Mouse (Mus musculus) hematopoietic stem cell, adult 5-6 weeks (primary cell): ENCODE measurements around the gene Kcnk5. TPM values are rescaled to one million over a fixed set of nuclear protein-coding genes. Genes with fewer than 3 reads are reported as not detected.
A peak's percentile ranks its signal among the peaks of the same experiment; 100 is the strongest.

Experiments used
- ATAC-seq, 2 experiments: fragments of 125-278 bp in 1 of 2; replicated peaks in 1 of 2; 2 replicates each; pipeline ENCODE4 v1.8.0; 2016 to 2017; ENCODE audit warnings: inconsistent platforms in 2 of 2, mild to moderate bottlenecking in 2 of 2, moderate number of reproducible peaks in 2 of 2, low read depth in 1 of 2, moderate TSS enrichment in 1 of 2; ENCODE audit not compliant: low FRiP score in 2 of 2, poor library complexity in 2 of 2, severe bottlenecking in 2 of 2, insufficient read depth in 1 of 2, low TSS enrichment in 1 of 2
- total RNA-seq: library from RNA; stranded (forward); fragments of 172-1452, 232-1000 nt; gene quantifications from 2 replicates; pipeline ENCODE4 v1.2.3, GENCODE M21; 2017

Kcnk5 gene
- total RNA-seq: 18.8 and 23.6 TPM in 2 replicates

DNA sequence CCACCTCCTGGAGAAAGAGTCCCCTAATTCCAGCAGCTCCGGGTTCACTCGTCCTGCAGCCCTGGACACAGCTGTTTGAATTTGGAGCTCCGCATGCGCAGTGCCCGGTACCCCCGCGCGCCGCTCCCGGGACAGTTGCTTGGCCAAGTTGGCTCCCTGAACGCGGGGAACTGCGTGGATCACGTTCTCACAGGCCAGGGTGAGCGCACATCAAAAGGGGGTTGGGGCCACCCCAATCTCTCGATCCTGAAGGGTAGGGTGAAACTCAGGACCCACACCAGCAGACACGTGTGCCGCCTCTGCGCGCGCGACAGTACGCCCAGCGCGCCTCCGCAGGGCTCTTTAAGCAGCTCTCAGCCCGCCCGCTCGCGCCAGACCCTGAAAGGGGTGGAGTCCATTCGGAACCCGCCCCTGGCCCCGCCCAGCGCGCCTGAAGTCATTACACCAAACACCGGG is at the start of gene Kcnk5:
Gene Kcnk5 (minus strand): TSS at position 344 of the 456 bp plus-strand sequence.
- peak; percentile 83 to 87 for ATAC-seq

DNA sequence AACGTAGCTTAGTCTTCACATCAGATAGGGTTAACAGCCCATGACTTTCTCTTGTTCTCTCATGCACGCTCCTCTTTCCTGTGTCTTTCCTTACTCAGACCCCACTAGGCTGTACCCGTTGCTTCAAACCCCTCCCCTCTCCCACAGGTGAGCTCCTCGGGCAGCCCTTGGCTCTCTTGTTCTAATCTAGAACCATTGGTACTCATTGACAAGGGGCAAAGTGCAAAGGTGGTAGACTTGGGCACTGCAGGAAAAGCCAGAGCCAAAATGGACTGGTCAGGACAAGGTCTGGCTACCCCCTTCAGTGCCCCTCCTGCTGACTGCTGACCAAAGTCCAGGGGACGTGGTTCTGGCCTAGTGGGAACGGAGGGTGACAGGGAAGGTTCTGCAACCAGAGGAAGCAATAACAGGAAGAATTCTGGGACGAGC is 48.5 kb upstream of the Kcnk5 start:
- ATAC-seq: 0 out of 4 replicates have a peak, but pooled peaks of 1 of the 2 experiments have one; percentile 17

DNA sequence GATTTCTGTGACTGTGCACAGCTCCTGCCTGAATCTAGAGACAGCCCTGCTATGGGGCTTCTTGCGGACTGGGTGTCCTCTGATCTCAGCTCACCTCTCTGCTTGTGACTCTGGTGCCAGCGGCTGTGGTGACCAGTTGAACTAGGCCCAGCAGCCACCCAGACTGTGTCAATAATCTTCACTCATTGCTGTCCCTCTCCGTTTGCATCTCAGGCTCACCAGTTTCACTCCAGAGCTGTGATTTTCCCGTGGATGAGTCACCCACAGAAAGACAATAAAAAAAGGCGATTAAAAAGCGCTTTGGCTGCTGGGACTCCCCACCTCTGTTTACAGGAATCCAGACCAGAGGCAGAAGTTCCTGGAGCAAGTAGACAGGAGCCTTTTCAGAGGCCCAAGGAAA is 47.8 kb upstream of the Kcnk5 start:
- no peak for ATAC-seq

DNA sequence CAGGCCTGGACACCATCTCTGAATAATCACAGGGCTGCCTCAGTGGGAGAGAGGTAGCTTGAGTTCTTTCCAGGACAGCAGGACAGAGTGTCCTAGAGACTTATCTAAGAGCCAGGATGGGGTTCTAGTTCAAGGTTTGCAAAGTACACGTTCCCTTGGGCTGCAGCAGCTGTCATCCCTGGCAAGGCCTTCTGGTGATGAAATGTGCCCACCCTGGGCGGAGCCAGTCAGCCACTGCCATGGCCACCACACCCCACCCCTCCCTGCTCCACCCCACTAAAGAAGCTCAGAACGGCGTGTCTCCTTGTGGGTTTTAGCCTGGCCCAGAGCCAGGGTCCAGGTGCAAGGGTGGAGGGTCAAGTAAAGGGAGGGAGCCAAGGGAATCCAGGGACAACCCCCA is 46.7 kb upstream of the Kcnk5 start:
- ATAC-seq: no peak

DNA sequence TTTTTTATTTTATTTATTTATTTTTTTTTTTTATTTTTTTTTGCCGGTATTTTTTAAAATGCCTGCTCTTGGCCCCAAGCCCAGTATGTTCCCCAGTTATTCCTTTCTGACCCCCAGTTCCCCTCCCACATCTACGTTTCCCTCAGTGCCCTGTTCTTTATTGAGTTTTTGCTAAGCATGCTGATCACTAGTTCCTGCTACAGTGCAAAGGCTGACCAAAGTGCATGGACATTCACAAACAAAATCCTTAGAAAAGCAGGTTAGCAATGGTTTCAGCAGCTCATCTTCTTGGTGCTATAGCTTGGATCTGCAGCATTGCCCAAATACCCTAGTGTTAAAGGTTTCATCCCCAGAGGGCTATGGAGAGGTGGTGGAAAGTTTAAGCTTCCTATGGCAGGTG is 45.4 kb upstream of the Kcnk5 start:
- no peak for ATAC-seq

DNA sequence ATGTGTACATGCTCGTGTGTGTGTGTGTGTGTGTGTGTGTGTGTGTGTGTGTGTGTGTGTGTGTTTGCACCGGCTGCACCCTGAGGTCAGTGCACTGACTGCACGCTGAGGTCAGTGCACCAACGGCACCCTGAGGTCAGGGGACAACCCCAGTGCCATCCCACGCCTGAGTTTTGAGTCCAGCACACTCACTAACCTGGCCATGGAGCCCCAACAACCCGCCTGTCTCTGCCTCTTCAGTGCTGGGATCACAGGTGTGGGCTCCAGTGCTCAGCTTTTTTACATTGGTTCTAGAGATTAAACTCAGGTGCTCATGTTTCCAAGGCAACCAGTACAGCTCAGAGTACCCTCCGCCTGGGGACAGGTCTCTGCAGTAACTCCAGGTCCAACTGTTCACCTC is 44.9 kb upstream of the Kcnk5 start:
- no peak for ATAC-seq

DNA sequence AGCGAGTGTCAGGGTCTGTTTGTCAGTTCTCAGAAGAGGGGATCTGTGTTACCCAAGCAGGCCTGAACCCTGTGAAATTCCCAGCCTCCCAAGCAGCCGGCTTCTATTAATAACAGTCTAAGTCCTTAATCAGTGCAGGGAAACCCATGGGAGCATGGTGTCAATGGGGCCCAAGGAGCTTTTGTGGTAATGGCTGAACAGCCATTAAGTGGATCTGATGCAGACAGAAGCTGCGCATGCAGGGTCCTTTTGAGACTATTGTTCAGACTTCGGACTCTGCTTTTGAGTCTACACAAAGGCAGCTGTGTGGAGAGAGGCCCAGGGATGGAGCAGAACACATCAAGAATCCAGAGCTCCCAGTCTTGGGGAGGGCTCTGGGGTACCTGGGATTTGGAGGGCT is 43.9 kb upstream of the Kcnk5 start:
- no peak for ATAC-seq

DNA sequence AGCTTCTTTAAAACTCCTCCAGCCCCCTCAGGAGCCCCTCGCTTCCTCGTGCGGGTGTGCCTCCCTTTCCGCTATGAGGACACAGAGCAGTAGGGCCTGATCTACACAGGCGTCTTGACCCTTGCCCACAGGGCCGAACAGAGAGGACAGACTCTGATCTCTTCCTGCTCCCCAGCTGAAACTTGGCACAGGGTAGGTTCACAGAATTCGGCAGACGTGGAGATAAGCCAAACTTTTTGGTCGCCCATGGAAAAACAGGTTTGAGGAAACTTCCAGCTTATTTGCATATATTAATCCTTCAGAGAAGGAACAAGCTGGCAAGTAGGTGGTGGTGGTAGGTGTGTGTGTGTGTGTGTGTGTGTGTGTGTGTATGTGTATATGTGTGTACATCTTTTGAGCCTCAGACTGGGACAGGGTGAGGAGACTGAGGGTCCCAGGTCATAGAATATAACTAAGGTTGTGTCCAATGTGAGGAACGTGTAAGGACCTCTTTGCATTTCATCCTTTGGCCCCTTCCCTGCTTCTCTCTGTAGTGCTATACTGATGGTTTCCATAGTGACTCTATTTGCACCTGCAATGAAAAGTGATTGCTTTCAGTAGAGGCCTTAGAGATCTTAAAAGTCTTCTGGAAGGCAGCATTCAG is 43.1 kb upstream of the Kcnk5 start:
- no peak for ATAC-seq

DNA sequence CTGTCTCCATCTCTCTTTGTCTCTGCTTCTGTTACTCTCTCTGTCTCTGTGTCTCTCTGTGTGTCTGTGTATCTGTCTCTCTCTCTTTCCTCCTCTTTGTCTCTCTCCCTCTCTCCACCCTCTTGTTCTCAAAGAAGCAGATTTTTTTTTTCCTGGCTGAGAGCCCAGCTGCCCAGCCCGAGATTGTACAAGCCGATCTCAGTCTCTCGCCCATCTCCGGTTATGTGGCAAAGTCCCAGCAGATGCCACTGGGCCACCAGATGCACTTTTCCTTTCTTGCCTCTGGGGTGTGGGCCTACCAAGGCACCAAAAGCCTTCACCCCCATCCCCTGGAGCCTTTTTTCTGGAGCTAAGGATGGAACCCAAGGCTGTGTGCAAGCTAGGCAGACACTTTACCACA is 42.6 kb upstream of the Kcnk5 start:
- peak in 1 of 2 experiments; percentile 50; a peak in 1 of 4 replicates for ATAC-seq

DNA sequence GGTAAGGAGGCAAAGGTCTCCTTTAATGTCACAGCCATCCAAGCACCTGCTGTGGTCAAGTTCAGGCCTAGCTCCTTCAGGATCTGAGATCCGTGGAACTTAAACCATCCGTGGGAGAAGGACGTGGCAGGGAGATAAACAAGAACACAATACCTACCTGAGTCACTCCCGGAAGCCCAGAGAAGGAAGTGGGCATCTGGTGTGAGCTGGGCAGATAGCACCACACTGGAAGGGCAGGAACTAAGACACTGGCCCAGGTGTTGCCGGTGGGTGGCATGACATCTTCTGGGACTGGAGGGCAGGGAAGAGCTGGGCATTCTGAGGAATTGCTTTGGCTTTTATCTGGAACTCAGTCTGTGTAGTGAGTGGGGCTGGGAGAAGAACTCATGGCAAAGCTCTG is 41.6 kb upstream of the Kcnk5 start:
- ATAC-seq: peak; percentile 58 to 59; a peak in 3 of 4 replicates

DNA sequence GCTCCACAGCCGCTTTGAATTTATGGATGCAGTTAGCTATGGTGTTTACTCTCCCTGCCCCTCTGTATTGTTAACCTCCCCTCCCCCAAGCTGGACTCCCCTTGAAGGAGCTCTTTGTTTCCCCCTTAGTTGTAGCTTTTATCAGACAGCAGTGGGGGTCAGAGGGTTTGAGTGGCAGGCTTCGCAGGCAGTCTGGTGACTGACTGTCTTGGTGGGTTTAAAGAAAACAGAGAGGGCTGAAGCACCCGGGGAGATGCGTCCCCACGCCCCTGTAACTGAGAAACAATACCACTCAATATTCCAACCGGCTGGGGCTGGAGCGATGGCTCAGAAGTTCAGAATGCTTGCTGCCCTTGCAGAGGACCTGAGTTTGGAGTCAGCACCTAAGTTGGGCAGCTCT is 39.5 kb upstream of the Kcnk5 start:
- no peak for ATAC-seq

DNA sequence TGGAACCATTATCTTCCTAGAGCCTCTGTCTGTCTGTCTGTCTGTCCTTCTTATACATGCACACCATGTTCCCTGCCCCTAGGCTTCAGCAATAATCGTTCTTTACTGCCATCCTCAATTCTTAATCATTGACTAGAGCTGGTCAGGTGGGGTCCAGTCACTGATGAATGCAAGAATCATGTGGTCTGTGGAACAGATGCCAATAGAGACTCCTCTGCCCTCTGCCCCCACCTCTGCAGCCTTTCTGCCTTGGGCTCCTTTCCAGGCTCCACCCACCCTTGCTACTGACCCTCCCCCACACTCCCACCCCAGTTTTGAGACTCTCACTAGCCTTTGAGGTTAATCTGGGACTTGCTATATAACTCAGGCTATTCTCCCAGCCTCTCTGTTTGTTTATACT is 38.2 kb upstream of the Kcnk5 start:
- no peak for ATAC-seq

DNA sequence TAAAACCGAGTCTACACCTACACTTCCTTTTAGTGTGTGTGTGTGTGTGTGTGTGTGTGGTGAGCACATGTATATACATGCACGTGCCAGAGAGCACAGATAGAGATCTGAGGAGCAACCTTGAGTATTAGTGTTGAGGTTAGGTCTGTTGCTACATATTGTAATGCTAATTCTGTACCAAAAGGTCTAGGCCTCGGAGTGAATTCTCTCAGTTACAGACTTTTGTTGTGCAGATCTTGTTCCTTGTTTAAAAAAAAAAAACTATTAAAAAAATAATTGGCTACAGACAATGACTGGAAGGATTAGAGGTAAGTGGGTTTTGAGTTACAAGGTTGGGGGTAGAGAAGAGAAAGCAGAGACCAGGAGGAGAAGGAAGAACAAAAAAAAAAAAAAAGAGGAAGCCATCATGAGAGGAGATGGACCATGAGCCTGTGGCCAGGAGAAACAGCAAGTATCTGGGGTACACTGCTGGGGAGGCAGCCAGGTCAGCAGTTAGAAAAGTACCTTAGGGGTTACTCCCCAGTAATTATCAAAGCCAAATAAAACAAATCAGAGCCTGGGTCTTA is 35.8 kb upstream of the Kcnk5 start:
- ATAC-seq: no peak

DNA sequence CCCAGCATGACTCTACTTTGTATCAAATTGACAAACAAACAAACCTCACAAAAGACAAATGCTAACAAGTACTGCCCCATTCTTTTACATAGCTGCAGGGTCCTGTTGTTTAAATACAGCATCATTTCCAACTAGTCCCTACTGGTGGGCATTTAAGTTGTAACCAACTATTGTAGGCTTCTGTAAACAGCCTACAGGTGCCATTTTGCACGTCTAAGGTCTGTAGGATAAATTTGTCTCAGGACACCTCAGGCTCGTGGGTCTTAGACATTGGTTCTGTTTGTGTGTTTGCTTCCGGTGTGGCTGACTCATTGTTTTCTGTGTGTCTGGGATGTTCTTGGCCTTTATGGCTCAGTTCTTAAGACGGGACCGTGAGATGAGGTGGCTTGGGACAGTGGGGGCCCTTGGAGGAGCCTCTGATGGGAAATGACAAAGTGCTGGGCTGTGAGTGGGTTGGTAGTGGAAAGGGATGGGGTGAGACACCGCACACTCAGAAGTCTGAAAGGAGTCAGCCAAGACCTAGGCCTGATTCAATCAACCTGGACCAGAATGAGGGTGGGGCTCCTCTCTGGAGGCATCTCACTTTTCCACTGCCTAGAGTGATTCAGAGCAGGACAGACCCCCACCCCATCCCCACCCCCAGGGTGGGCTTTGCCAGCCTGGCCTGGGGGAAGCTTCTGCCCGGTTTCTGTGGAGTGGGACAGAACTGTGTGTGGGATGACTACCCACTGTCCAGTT is 35.1 kb upstream of the Kcnk5 start:
- no peak for ATAC-seq

DNA sequence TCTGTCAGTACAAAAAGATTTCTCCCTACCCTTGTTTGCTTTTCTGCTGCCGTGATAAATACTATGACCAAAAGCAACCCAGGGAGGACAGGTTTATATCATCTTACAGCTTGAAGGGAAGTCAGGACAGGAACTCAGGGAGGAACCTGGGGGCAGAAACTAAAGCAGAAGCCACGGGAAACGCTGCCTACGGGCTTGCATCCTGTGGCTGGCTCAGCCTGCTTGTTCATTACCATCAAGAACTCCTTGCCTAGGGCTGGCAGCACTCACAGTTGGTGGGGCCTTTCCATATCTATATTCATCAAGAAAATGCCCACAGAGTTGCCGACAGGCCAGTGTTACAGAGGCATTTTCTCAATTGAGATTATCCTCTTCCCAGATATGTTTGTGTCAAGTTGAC is 34.2 kb upstream of the Kcnk5 start:
- peak; percentile 84 to 89 for ATAC-seq

DNA sequence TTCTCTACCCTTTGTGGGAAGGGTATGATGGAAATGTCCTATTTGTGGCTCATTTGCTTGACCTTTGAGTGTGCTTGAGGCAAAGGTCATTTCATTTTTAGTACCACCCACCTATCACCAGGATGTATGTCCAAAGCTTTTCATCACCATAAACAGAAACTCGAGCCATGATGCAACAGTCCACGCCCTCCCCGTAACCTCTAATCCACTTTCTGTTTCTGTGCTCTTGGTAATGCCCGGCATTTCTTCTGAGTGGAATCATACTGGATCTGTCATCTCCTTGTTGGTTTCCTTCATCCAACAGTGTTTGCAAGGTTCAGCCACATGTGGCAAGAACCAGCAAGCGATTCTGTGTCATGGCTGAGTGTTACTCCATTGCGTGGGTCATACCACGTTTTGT is 32.5 kb upstream of the Kcnk5 start:
- ATAC-seq: no peak

DNA sequence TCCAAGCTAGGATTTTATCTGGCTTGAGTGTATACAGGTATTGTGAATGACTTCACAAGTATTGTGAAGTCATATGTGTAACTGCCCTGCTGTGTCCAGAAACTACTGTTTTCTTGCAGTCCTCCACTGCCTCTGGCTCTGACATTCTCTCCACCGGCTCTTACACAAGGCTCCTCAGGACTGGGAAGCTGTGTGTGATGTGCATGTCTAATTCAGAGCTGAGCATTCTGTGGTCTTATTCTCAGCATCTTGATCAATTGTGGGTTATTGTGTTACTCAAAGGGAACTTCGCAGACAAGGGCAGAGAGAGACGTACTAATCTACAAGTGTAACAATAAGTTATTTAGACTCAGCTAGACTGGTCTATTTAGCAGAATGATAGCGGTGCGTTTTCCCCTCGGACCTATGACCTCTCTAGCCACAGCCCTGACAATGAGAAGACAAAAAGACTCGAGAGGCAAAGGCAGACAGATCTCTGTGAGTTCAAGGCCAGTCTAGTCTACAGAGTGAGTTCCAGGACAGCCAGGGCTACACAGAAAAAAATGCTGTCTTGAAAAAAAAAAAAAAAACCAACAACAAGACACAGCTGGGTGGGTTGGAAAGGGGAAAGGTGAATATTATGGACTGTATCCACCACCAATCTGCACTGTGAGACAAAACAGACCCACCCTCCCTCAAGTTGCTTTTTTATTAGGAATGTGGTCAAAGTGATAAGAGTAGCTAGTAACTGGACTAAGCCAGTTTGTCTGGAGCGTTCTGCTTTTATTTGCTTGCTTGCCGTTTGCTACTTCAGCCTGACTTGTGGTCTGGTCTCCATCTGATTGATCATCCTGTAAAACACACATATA is 30.4 kb upstream of the Kcnk5 start:
- ATAC-seq: no peak

DNA sequence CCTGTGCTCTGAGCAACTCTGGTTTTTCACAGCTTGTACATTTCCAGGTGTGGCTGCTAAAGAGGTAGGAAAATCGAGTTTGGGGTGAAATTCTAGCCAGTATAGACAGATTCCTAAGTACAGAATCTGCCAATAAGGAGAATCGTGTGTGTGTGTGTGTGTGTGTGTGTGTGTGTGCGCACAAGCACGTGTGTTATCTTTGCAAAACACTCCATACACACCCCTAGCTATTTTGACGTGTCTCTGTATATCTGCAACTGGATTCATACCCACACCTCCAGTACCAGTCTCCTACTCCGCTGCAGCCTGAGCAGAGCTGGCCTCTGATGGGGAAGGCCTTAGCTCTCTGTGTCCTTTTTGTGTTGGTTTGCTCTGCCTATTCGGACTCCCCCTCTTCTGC is 28.3 kb upstream of the Kcnk5 start:
- ATAC-seq: no peak
